Mouse (Mus musculus) adrenal gland, postnatal 10 days (tissue): ENCODE results near the gene Vmn2r91. TPM values are rescaled to one million over a fixed set of nuclear protein-coding genes. Genes with fewer than 3 reads are reported as not detected.
"Not testable (repeated sequence)": the region's sequence is repeated elsewhere in the genome, so short reads cannot be mapped to it uniquely, and the experiment has no call there.

Source experiments
- DNase-seq: peaks from one replicate; pipeline ENCODE4 v3.0.0; 2021; ENCODE audit warnings: mixed read lengths
- long read RNA-seq, 2 experiments: library from polyadenylated mRNA; stranded (forward); transcript quantifications; one replicate each; pipeline ENCODE4 v2.0.0; 2021
- total RNA-seq, 2 experiments: library from RNA; stranded (reverse); gene quantifications; 2 replicates each; pipeline ENCODE4 v1.2.3; 2021

The Vmn2r91 gene
- total RNA-seq: not detected
- long read RNA-seq, experiment 1: 0 reads
- long read RNA-seq, experiment 2: 0 reads

DNA sequence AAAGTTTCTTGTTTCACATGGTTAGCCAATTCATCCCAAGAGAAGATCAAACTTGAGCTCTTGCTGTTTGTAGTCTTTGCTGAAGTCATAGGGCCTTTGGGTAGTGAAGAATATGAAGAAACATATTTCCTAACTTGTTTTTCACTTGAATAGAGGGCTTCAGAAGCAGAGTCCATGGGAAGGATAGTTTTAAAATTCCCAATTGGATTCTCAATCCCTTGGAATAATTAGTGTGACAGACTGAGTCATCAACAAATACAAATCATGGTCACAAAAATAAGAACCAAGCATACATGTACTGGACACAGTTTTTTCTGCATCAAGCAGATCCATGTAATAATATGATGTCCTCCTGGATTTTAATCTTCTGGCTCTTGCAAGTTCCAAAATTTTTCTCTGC is at the start of gene Vmn2r91:
TSS of gene Vmn2r91 (plus strand) at position 301 of the 400 bp plus-strand sequence.
- DNase-seq: not testable (repeated sequence)

GRCm38 (mm10) chr17:18049124-18049523 is 35.7 kb upstream of the Vmn2r91 start, which contains the start of gene Vmn2r124:
Gene Vmn2r124 (plus strand): TSS chr17:18049424.
- no peak for DNase-seq

- DNase-seq: not testable (repeated sequence)
Observed at GRCm38 (mm10) chr17:18095626-18096025, 10.8 kb downstream of the Vmn2r91 start.

GRCm38 (mm10) chr17:18102265-18102664 is 17.4 kb downstream of the Vmn2r91 start:
- DNase-seq: not testable (repeated sequence)

DNA sequence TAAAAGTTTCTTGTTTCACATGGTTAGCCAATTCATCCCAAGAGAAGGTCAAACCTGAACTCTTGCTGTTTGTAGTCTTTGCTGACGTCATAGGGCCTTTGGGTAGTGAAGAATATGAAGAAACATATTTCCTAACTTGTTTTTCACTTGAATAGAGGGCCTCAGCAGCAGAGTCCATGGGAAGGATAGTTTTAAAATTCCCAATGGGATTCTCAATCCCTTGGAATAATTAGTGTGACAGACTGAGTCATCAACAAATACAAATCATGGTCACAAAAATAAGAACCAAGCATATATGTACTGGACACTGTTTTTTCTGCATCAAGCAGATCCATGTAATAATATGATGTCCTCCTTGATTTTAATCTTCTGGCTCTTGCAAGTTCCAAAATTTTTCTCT is 66.8 kb downstream of the Vmn2r91 start, which contains the start of gene Vmn2r92:
TSS of gene Vmn2r92 (plus strand) at position 301 of the 400 bp plus-strand sequence.
- not testable (repeated sequence) for DNase-seq

DNA sequence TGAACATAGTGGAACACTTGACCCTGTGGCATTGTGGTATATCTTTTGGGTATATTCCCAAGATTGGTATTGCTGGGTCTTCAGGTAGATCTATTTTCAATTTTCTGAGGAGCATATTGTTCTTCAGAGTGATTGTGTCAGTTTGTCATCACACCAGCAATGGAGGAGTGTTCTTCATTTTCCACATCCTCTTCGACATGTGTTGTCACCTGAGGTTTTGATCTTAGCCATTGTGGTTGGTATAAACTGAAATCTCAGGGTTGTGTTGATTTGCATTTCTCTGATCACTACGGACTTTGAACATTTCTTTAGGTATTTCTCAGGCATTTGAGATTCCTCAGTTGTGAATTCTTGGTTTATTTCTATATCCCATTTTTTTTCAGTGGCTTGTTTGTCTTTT is 76.4 kb downstream of the Vmn2r91 start:
- not testable (repeated sequence) for DNase-seq

Other genes starting within 250 kb of the Vmn2r91 start
- under 1 TPM; 0.12 to 0.30 TPM for gene Has1, start 229.8 kb upstream of the Vmn2r91 start, total RNA-seq
- gene Fpr1, start 201.1 kb upstream of the Vmn2r91 start, total RNA-seq: 1 to 10 TPM in 1 of 2 experiments, under 1 TPM in 1; 0.51 to 1.4 TPM
- gene Fpr2, start 197.2 kb upstream of the Vmn2r91 start, total RNA-seq: 1 to 10 TPM; 1.2 to 1.8 TPM
- gene Fpr3, start 197.2 kb upstream of the Vmn2r91 start, total RNA-seq: not detected
- gene Fpr-rs4, start 63.3 kb upstream of the Vmn2r91 start, total RNA-seq: not detected
- gene Vmn2r124, start 35.6 kb upstream of the Vmn2r91 start, total RNA-seq: not detected
- not detected for gene Vmn2r92, start 66.9 kb downstream of the Vmn2r91 start, total RNA-seq
- gene Vmn2r94, start 192.7 kb downstream of the Vmn2r91 start, total RNA-seq: not detected
- not detected for gene Vmn2r93, start 213.1 kb downstream of the Vmn2r91 start, total RNA-seq